Comparison of ENCODE assay signal across 15 mouse cellular contexts in the genomic region with DNA sequence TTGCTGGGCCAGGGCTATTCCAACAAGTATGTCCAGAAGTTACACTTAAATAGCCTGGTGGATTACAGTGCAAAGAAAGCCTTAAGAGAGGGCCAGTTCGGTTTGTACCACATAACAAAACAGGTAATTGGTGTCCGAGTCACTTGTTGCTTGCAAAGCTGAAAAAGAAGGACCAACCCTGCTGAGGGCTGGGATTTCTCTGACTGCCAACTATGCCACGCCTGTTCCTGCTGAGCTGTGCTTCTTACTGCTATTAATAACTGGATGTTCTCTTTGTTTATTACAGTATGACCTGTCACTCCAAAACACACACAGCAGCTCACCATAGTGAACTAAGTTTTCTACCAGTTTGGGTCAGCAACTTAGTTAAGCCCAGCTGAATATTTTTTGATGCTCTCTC.
DNase-seq lines count a peak whose midpoint lies in the region; ATAC-seq and TF ChIP-seq lines count a peak whose summit lies in the region.
"Had no signal": no experiment of that assay in that cellular context is flagged by ENCODE, and none has a peak within 500 bp of the region (broad histone marks: within the 10 kb centered on the region; RNA-seq: fewer than 3 reads in every experiment).

No protein-coding gene starts in this region.

- peak overlapping the region; percentile 71 for H3K27ac ChIP-seq in heart, adult 2 months
- peak overlapping the region; percentile 74 for H3K27ac ChIP-seq in heart, embryonic 15.5 days
- H3K27ac ChIP-seq: forebrain, embryonic 15.5 days; liver, embryonic 12.5 days had no signal

- no peak for TF ChIP-seq CTCF in heart, adult 2 months (IDR thresholded peaks at IDR 0.05)

- no peak for TF ChIP-seq POLR2A in heart, adult 2 months (IDR thresholded peaks at IDR 0.05; ENCODE audit: insufficient read depth, low read depth, low read length)

- H3K27me3 ChIP-seq in heart, adult 2 months (ENCODE audit: control insufficient read depth, insufficient read depth, low read length) = no peaks in the 10 kb centered on the region
- H3K27me3 ChIP-seq in heart, embryonic 15.5 days = no peaks in the 10 kb centered on the region
- H3K27me3 ChIP-seq: forebrain, embryonic 15.5 days; liver, embryonic 12.5 days had no signal

- peak in 1 of 2 experiments; percentile 38 for DNase-seq in heart, adult 2 months
- DNase-seq in heart, postnatal 25 days (ENCODE audit: low spot score) = no peak
- DNase-seq in adipocyte (ENCODE audit: low spot score) = peak; percentile 78
- DNase-seq in lung, postnatal 25 days (ENCODE audit: low spot score) = peak; percentile 47
- no peak for DNase-seq in cerebellum, adult 9-10 months
- DNase-seq: adrenal gland, adult 8-10 months; cerebellum, adult 2 months; kidney, adult 11 months; kidney, postnatal 25 days; midbrain, embryonic 14.5 days had no signal

- H3K4me1 ChIP-seq in heart, adult 2 months (ENCODE audit: control insufficient read depth, insufficient read depth, low read length) = peaks cover 10% of the 10 kb centered on the region
- peaks cover 11% of the 10 kb centered on the region for H3K4me1 ChIP-seq in heart, embryonic 15.5 days (replicated peaks)
- H3K4me1 ChIP-seq: forebrain, embryonic 15.5 days; liver, embryonic 12.5 days had no signal

- peak overlapping the region; percentile 59; the same call in 1 of the 2 replicates for H3K9ac ChIP-seq in heart, adult 2 months (ENCODE audit: low read depth, low read length)
- no peak overlapping the region for H3K9ac ChIP-seq in heart, embryonic 15.5 days
- H3K9ac ChIP-seq: forebrain, embryonic 15.5 days; liver, embryonic 12.5 days had no signal

- H3K36me3 ChIP-seq in heart, adult 2 months (ENCODE audit: control insufficient read depth, insufficient read depth, low read length) = peaks cover 11% of the 10 kb centered on the region
- no peaks in the 10 kb centered on the region for H3K36me3 ChIP-seq in heart, embryonic 15.5 days
- H3K36me3 ChIP-seq: forebrain, embryonic 15.5 days; liver, embryonic 12.5 days had no signal

- H3K9me3 ChIP-seq in heart, embryonic 15.5 days (replicated peaks) = no peaks in the 10 kb centered on the region
- H3K9me3 ChIP-seq: forebrain, embryonic 15.5 days; liver, embryonic 12.5 days had no signal

- TF ChIP-seq EP300 in heart, adult 2 months (IDR thresholded peaks at IDR 0.05; ENCODE audit: insufficient read depth, low read depth, low read length) = 0 out of 2 replicates have a peak, but pooled peaks have one; percentile 54

- H3K79me2 ChIP-seq in heart, adult 2 months (replicated peaks; ENCODE audit: control insufficient read depth, insufficient read depth, low read length) = no peaks in the 10 kb centered on the region

- no peak overlapping the region for H3K4me3 ChIP-seq in heart, adult 2 months
- no peak overlapping the region for H3K4me3 ChIP-seq in heart, embryonic 15.5 days
- H3K4me3 ChIP-seq: forebrain, embryonic 15.5 days; liver, embryonic 12.5 days had no signal

- intact Hi-C loops in heart, adult 2 months (cut with DNase I) = no loop called here
- intact Hi-C loops in heart, postnatal 25 days (cut with DNase I) = no loop called here

- WGBS in heart, adult 2 months = 33% methylated on average over 3 of the region's 3 CpGs
- WGBS in heart, embryonic 15.5 days = 50% methylated on average over 3 of the region's 3 CpGs

- H3K4me2 ChIP-seq in heart, embryonic 15.5 days = 0 out of 2 replicates have a peak overlapping the region, but pooled peaks have one; percentile 8
- H3K4me2 ChIP-seq: forebrain, embryonic 15.5 days; liver, embryonic 12.5 days had no signal

- peak; percentile 86 for ATAC-seq in heart, embryonic 15.5 days (replicated peaks; ENCODE audit: insufficient number of reproducible peaks, insufficient read depth, low FRiP score, low read depth)
- no peak for ATAC-seq in cerebellum, adult (ENCODE audit: insufficient number of reproducible peaks, low FRiP score, low TSS enrichment)
- ATAC-seq: forebrain, embryonic 15.5 days; hindbrain, embryonic 16.5 days; liver, embryonic 12.5 days had no signal

Comparison
In these comparisons a context has a peak if more than half of its experiments do, and no peak if none do; other contexts are left out.
1. DNase-seq: peak in adipocyte (single experiment) and lung, postnatal 25 days (single experiment); none in heart, postnatal 25 days (single experiment) and cerebellum, adult 9-10 months (single experiment).